Mouse (Mus musculus): ENCODE results near the gene Galt.
"Not testable (repeated sequence)": the region's sequence is repeated elsewhere in the genome, so short reads cannot be mapped to it uniquely, and the experiment has no call there.

Galt gene

DNA sequence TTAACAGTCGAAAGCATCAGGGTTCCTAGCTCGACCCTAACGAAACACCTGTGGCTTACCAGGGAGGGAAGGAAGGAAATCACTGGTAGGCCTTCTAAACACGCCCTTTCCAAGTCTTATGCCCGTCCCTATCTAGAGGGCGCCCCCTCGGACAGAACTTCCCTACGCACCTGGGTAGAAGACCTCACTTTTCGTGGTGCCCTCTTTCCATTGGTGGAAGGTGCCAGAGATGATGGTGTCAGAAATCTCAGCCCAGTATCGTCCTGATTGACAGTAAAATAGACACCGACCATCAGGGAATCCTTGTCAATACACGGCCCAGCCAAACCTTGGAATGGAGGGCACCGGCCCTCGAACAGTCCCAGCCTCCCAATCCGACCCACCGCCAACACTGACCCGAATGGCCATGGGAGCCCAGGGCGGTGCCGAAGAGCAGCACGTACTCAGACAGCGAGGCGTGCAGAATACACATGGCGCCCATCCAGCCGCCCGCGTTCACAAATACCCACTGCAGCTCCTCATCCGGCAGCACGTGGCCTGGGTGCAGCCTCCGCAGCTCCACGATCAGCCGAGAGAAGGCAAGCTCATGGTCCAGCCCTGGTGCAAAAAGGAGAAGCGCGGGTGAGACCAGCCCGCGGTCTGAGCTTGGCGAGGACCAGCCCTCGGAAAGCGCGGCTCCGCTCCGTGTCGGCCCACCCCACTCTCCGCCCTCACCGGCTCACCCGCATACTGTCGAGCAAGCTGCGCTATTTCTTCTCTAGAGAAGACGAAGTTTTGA is 14.5 kb upstream of the Galt start:
- no peak for DNase-seq (ENCODE audit: low read depth)

DNA sequence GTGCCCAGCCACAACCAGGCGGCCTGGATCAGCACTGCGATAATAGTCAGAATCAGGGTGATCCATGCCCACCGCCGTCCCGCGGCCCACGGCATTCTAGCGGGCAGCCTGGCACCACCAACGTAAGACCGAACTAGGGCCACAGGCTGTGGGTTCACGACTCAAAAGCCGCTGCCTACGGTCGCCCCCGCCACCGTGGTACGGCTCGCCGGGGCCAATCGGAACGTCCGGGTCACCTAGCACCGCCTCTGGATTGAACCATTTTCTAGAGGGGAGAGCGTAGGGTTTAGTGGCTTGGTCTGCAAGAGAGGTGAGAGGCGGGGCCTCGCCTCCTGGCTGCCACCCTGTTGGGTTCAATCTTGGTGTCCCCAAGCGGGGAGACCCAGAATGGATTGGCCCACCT is 13.9 kb upstream of the Galt start:
- peak; percentile 96 for DNase-seq (ENCODE audit: low read depth)

DNA sequence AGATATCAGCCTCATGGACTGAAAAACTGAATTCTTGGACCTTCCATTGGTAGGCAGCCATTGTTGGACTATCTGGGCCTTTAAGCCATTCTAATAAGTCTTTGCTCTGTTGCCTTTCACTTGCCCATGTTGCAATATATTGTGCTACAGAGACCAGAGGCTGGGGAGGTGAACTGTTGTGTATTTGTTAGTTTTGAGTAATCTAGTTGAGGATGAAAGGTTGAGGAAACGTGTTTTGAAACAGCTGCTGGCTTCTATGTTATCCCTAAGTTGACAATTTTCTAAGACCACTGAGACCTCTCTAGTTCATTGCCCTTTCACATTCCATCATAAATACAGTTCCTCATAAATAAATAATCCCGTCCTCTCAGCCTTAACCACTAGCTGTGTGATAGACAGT is 10.9 kb upstream of the Galt start:
- DNase-seq (ENCODE audit: low read depth), result no peak

DNA sequence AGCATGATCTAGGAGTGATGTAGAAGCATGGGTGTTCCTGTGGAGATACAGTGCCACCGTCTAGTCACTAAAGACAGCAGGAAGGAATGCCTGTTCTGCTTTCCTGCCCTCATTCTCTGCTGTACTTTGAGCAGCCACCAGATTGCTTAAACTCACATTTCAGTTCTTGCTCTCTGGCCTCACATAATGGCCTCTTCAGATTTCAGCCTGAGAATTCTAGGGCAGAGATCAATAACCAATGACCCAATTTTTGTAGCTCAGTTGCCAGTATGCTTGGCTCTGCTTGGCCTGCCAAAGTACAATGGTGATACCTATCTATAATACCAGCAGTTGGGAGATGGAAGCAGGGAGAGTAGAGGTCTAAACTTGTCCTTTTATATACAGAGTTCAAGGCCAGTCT is 10.0 kb upstream of the Galt start:
- no peak for DNase-seq (ENCODE audit: low read depth)

DNA sequence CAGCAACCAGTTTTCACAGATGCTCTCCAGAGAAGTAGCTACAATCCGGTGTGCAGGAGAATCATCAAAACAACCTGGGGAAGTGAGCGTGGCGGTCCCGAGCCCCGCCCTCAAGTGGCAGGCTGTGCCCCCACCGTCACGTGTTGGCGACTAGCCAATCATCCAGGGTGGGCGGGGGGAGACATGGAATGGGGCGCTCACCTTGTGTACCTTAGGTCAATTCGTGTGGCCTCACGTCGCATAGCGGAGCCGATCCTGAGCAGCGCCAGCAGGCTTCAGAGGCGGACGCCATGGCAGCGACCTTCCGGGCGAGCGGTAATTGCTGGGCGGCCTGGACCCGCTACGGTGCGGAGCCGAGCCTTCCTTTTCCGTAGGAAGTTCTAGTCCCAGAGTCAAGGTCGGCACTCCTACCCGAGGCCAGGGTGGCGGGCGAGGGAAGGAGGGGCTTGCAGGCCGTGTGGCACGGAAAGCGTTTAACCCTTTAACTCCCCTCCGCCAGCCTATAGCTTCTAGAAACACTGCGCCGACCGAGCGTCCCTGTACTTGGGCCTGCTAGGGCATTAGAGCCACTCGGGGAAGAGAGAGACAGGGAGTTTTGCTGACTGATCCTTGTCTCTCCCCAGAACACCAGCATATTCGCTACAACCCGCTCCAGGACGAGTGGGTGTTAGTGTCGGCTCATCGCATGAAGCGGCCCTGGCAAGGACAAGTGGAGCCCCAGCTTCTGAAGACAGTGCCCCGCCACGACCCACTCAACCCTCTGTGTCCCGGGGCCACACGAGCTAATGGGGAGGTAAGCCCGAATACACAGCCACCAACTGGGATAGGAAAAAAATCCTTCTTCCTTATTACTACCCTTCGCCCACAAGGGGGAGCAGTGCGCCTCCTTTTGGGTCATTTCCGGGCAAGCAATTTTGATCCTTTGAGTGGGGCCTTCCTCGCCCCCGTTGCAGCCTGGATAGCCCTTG is 594 bp downstream of the Galt start, which contains the start of gene Sigmar1:
Gene Sigmar1 (minus strand): TSS at position 820 of the 968 bp plus-strand sequence.
- DNase-seq (ENCODE audit: low read depth), result peak; percentile 77

DNA sequence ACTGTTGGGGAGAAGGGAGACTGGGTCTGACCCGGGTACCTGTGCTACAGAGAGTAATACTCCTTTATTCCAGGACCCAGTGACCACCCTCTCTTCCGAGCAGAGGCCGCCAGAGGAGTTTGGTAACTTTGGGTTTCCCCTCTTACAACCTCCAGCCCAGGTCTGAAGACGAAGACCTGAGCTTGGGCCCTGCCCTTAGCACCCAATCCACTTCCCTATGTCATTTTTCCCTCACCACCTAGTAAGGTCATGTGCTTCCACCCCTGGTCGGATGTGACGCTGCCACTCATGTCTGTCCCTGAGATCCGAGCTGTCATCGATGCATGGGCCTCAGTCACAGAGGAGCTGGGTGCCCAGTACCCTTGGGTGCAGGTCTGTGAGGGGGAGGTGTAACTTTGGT is 1.4 kb downstream of the Galt start:
- no peak for DNase-seq (ENCODE audit: low read depth)

DNA sequence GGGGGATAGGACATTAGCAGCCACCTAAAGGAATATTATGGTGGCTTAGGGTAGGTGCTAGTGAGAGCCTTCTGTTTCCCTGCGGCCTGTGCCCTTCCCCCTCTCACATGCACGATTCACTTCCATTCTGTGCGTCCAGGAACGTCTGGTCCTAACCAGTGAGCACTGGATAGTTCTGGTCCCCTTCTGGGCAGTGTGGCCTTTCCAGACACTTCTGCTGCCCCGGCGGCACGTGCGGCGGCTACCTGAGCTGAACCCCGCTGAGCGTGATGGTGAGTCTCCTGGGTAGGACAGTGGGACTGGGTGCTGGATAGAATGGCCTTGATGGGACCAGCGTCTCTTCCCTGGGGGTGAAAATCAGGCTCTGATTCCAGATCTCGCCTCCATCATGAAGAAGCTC is 2.3 kb downstream of the Galt start:
- DNase-seq (ENCODE audit: low read depth), result no peak

DNA sequence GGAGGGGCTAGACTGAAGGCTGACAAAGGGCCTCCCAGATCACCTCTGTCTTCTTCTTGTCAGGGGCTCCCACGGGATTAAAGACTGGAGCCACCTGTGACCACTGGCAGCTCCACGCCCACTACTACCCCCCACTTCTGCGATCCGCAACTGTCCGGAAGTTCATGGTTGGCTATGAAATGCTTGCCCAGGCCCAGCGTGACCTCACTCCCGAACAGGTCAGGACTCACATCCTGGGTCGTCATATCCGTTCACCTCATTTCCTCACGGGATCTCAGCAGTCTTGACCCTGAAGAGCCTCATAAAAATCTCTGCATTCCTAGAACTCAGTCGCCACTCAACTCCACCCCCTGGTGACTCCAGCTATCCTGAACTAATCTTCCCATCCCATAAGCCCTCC is 3.0 kb downstream of the Galt start:
- no peak for DNase-seq (ENCODE audit: low read depth)

DNA sequence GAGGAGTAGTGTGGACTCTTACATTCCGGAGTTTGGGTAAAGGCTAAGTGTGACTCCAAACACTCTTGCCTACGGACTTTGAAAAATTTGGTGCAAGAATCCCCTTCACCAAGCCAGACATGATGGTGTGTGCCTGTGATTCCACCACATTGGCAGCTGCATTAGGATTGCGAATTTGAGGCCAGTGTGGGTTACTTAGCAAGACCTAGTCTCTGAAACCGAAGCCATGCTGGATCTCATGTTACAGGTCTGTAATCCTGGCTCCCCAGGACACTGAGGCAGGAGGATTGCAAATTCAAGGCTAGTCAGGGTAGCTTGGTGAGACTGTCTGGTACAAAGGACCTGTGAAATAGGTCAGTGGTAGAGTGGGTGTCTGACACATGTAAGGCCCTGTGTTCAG is 3.7 kb downstream of the Galt start:
- DNase-seq (ENCODE audit: low read depth), result no peak

DNA sequence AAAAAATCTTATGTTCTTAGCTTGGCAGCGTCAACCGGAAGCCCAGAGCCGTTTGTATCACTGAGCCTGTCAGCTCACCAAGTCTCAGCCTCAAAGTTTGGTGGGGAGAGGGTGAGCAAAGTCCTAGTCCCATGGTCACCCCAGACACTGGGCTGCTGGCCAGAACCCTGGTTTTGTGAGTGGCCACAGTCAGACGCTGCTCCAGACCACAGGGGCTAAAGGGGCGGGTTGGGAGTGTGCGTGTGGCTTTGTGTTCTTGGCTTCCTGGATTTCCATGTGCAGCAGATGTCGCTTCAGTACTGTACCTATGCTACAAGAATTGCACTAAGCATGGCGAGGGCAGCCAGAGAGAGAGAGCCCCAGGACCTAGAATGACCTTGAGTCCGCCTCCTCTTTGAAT is 4.2 kb downstream of the Galt start:
- no peak for DNase-seq (ENCODE audit: low read depth)

DNA sequence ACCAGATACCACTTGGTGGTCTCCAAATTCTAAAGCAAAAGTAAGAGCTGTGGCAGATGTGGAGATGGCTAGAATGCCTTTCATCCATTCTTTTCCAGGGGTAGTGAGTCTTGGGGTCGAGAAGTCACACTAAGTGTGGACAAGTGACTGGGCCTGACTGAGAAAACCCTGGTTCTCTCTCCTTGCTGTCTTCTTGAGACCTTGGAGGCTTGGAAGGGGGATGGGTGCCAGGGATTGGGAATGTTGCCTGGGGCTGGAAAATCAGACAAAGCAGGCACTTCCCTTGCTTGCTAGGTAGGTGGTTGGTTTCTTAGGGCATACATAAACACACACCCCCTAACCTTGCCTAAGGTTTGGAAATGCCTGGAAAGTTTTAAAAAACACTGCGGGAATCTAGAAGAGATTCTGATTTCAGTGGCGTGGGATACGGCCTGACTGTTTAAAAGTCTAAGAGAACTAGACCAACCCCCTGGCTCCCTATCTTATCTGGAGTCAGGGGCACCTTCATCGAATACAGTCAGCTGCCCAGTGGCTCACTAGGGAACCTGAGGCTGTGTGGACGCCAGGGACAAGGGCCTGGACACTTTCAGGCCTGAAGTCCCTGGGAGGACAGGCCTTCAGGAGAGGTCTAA is 4.7 kb downstream of the Galt start:
- no peak for DNase-seq (ENCODE audit: low read depth)

DNA sequence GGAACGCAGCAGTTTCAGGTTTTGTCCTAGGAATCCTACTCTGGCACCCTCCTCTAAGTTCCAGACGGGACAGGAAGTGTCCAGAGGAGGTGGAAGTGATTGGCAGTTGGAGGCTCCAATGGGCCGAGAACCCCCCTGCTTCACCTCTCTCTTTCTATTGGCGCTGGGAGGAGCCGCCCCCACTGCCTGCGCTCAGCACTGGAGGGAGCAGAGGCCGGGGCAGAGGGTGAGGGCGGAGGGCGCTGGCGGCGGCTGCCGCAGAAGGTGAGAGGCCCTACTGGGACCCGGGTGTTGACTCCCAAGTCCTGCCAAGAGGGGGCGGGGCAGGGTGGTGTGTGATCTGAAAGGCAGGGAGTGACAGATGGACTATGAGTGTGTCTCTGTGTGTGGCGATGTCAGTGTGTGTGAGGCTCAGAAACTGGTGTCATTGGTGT is 5.3 kb downstream of the Galt start:
- DNase-seq (ENCODE audit: low read depth), result peak; percentile 65

DNA sequence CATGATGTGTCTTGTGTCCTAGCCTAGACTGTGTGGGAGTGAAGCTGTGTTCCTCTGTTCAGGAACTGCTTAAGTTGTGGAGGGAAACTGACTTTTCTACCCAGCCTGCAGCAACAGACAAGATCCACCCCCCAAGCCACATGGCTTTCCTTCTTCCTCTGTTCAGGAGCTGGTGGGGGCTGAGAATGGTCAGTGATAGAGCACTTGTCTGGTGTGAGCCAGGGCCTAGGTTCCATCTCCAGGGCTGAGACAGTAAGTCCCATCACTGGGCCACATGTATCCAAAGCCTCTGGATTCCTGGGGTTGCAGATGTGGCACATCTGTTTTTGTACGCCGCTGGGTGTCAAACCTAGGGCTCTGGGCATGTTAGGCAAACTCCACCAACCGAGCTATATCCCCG is 5.9 kb downstream of the Galt start:
- no peak for DNase-seq (ENCODE audit: low read depth)

DNA sequence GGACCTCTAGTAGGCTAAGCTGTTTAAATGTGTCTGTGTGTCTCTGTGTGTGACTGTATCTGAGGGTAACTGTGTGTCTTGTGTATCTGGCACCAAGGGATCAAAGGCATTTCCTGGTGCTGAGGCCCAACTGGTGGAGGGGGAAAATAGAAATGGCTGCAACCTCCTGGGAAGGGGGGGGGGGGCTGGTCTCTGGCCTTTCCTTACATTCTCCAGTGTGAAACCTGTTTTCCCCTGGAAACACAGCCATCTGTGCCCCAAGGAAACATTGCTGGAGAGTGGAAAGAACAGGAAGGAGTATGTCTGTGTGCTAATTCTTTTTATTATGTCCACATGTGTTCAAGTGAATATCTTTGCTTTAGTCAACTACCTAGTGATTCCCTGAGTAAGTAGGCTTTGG is 6.7 kb downstream of the Galt start:
- no peak for DNase-seq (ENCODE audit: low read depth)

DNA sequence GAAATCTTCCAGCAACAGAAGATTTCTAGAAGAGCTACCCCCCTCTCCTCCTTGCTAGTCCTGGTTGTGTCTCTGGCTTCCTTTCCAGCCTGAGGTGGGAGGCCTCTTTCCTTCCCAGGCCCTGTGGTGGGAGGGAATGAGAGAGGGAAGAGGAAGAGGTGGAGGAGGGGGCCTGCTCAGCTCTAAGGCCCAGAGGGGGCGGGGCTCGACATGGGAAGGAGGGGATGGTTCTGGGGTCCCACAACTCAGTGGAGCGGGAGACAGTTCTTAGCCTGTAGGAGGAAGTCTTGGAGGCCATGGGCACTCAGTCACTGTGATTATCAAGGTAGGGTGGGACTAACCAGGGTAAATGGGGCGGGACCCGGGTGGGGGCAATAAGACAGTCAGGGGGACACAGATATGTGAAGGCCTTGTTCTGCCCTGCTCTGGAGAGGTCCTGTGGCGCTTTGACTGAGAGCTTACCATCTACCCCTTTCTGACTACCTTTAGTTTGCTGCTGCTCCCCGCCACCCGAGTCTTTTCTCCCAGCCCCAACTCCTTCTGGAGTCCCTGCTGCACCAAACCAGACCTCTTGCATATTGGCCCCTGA is 7.2 kb downstream of the Galt start:
- no peak for DNase-seq (ENCODE audit: low read depth)

DNA sequence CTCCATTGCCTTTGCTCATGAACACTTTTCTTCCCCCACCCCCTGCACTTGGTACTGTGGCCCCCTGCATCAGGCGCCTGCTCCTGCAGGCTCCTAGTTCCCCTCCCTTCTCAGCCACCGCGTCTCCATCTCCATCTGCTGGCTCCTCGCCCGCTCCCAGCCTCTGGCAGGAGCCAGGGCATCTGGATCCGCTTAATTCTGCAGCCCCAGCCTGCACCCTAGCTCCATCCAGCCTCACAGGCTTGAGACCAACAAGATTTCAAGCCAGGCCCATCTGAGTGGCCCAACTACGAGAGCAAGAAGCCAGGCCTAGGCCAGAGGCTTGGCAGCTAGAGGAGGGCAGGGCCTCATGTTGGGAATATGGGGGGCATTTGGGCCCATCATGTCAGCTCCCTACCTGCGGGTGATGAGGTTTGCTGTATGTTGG is 7.7 kb downstream of the Galt start:
- DNase-seq (ENCODE audit: low read depth), result not testable (repeated sequence)

DNA sequence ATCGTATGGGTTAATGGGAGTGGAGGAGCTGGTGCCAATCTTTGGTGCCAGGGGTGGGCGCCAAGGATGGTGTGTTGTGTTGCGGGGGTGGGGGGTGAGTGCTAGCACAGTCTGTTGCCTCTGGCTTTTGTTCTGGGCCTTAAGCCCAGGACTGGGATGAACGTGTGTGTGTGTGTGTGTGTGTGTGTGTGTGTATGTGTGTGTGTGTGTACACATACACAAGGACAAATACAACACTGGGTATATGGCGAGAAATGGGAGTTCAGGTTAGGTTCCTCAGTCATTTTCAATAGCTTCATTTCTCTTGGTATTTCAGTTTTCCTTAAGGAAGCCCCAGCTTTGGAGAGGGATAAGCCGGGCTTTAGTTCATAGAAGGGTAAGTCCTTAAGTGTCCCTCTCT is 8.1 kb downstream of the Galt start:
- DNase-seq (ENCODE audit: low read depth), result not testable (repeated sequence)

DNA sequence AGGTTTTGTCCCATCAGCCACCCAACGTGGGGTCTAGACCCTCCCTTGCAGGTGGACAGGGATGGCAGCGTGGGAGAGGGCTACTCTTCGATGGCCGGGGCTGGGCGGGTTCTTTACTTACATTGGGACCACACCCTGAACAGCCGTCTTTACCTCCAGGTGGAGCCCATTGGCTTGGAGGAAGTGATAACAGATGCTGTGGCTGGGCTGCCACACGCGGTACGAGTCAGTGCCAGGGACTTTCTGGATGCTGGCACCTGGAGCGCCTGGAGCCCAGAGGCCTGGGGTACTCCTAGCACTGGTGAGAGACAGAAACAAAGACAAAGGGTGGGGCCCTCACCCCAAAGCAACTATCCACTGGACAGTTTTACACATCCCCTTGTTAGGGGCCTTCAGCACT is 12.3 kb downstream of the Galt start:
- not testable (repeated sequence) for DNase-seq (ENCODE audit: low read depth)

DNA sequence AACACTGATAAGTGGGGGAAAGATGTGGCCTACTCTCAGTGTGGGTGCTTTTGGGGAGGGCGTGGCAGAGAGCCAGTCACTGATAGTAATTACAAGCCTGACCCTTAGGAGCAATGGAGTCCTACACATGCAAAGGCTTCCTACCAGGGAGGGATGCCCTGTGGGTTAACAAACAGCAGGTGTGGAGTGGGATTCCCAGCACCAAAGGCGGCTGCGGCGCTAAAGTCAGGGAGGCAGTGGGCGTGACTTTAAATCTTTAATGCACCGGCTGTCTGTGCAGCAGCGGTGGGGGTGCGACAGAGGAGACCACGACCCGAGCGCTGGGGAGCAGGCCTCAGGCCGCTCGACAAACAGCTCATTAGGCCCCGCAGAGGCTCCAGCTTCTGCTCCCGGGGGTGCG is 17.9 kb downstream of the Galt start:
- not testable (repeated sequence) for DNase-seq (ENCODE audit: low read depth)

DNA sequence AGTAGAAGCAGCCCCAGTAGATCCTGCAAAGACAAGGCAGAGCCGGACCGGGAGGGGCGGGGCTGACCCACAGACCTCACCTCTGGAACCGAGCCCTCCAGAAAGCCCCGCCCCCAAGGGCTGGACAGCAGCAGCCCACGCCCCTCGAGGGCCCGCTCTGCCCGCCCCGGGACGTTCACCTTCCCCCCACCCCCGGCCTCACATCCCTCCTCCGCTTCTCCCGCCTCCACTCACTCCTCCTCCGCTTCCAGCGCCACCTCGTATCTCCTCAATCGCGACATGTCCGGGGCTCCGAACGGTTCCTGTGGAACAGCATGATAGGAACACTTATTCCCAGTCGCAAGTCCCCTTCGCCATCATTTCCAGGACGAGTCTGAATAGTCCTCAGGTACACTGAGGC is 18.5 kb downstream of the Galt start:
- DNase-seq (ENCODE audit: low read depth), result not testable (repeated sequence)

DNA sequence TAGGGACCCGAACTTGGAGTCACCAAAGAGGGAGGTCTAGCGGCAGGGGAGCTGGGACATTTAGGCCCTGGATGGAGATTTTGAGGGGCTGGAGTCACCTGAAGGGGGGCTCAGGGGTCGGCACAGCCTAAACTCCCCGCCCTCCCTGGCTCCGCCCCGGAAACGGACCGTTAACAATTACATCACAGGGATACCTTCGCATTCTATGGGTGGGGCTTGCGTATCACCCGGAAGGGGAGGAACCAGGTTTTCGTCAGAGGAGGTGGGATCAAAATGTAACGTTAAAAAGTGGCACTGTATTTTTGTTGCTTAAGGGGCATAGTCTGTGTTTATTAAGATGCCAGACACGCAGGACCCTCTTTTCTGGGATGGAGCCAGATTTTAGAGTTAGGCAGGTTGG is 19.0 kb downstream of the Galt start, which contains the start of gene Ccl27a:
Gene Ccl27a (minus strand): TSS at position 246 of the 400 bp plus-strand sequence.
- DNase-seq (ENCODE audit: low read depth), result peak; percentile 45

DNA sequence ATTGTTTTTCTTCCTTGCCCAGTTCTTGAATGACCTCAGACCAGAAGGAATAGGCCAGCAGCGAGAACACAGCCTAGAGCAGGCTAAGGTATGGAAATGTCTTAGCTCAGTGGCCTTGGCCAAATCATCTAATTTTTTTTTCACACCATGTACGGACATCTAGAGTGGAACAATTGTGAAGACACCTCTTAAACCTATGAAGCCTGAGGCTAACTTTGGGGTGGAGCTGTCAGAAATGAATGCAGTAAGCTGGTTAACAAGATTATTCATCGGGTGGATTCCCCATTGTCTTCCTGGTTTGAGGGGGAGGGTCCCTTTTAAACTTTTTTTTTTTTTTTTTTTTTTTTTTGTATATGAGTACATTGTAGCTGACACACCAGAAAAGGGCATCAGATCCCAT is 19.5 kb downstream of the Galt start:
- not testable (repeated sequence) for DNase-seq (ENCODE audit: low read depth)

Data from c-Kit-positive CD71-positive TER-119-negative erythroid progenitor cells, embryonic 14.5 days (primary cell).